Mouse (Mus musculus): ENCODE measurements around the gene Prkaa2.
"Not testable (repeated sequence)": the region's sequence is repeated elsewhere in the genome, so short reads cannot be mapped to it uniquely, and the experiment has no call there.

The Prkaa2 gene

DNA sequence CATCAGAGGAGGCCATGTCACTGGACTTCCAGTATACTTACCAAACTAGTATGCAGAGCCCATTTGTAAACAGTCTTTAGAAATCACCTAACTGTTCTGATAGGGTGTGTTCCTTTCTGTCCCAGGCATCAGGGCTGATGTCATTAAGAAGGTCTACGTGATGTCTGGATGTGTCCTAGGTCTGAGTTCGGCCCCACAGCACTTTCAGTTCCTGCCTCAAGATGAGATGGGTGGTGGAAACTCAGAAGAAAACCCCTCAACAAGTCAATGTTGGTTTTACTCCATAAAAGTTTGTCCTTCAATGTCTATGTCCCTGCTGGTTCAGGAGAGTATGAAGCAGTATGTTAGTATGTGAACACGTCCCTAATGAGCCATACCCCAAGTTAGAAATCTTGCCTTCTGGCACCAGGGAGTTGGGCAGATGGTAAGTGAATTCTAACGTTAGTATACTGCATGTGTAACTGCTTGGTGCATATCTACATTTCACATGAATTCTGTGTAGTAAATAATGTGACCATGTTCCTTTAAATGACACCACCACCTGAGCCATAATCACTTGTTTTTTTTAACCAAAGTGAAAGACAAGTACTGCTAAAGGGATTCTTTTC is 93.6 kb downstream of the Prkaa2 start:
- DNase-seq (ENCODE audit: low spot score in 2 of 2): no peak

DNA sequence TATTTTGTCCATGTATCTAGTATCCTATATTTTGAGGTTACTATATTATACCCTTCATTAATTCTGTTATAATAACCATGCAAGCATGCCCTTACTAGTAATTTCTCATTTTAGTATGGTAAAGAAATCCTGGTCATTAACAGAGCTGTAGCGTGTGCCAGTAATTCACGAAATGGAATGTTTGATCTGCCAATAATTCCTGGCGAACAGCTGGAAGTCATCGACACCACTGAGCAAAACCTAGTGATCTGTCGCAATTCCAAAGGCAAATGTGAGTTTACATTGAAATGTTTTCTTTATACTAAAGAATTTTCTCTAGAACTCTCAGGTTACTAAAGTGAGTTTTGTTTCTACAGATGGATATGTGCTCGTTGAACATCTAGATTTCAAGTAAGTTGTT is 94.2 kb downstream of the Prkaa2 start:
- DNase-seq (ENCODE audit: low spot score in 2 of 2): no peak

DNA sequence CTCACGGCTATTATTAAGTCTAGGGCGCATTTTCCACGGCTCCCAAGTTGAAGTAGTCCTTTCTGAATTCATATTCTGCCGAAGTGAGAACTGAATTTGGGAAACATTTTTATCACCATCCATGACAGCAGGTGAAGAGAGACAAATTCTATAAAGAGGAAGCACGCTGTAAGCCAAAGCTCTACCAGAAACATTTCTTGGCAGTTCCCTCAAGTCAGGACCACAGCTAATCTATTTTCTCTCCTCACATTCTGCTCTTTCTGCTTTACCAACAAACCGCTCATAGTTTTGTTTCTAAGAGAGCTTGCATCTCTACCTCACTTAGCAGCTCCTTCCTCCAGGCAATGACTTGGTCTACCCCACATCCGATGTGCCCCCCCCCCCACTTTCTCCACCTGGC is 96.0 kb downstream of the Prkaa2 start:
- DNase-seq (ENCODE audit: low spot score in 2 of 2): no peak

DNA sequence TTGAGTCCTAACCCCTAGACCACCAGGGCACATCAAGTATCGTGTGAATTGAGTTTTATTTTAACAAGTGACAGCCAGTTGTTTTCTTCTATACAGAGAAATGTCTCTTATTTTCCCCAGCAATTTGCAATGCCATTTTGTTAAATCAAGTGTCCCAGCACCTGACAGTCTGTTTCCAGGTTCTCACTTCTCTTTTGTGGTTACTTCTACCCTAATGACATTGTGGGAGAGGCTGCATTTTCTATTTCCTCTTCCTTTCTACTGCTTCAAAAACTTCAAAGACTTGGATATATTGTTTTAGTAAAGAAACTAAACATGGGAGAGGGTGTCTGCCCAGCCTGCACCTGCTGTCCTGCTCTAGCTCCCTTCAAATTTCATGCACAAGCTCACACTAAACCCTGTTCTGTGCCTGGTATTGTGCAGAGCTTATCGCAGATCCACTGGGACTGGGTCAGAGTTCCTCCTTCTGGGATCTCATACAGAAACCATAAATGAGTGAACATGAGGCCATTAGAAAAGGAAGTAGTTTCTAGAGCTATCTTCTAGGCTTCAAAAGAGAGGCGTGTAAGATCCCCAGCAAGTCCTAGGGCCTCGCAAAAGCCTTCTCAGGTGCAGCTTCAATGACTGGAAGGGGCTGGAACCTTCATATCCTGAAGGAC is 102.2 kb downstream of the Prkaa2 start:
- DNase-seq (ENCODE audit: low spot score in 2 of 2): no peak

DNA sequence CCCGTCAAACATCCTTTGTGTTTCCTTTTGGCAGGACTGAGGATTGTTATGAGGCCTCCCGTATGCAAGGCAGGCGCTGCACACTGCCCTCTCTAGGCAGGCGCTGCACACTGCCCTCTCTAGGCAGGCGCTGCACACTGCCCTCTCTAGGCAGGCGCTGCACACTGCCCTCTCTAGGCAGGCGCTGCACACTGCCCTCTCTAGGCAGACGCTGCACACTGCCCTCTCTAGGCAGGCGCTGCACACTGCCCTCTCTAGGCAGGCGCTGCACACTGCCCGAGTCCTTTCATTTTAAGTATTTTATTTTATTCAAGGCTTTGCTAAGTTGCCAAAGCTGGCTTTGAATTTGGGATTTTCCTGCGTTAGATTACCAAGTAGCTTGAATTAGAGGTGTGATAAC is 105.0 kb downstream of the Prkaa2 start:
- not testable (repeated sequence) for DNase-seq (ENCODE audit: low spot score in 2 of 2)

DNA sequence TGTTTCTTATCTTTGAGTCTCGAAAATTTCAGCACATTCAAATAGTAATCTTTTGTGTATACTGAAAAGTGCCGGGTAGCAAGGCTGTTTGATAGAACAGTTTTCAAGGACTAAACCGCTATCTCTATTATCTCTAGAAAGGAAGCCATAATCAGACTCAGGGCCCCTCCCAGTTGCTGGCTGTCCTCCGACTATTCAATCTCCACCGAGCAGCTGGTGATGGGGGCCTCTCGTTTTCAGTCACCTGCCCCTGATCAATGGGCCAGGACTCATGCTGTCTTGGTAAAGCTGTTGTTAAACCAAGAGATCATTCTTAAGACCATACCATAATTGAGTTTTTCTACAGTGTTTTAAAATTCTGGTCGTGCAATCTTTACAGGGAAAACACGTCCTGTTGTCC is 105.6 kb downstream of the Prkaa2 start:
- DNase-seq (ENCODE audit: low spot score in 2 of 2): no peak

DNA sequence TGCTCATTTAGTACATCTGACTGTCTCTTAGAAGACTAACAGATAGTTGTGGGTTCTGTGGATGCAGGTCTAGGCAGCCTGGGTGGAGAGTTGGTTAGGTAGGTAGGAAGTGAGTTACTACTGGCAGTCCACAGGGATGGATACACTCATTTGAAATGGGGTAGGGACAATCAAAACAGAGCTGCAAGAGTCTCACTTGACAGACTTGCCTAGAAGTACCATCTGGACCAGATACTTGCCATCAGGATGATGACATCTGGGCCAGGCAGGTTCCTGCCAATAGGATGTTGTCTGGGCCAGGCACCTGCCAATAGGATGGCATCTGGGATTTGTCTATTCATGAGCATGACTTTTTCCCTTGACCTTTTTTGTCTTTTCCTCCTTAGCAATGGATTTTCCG is 108.0 kb downstream of the Prkaa2 start:
- no peak for DNase-seq (ENCODE audit: low spot score in 2 of 2)

DNA sequence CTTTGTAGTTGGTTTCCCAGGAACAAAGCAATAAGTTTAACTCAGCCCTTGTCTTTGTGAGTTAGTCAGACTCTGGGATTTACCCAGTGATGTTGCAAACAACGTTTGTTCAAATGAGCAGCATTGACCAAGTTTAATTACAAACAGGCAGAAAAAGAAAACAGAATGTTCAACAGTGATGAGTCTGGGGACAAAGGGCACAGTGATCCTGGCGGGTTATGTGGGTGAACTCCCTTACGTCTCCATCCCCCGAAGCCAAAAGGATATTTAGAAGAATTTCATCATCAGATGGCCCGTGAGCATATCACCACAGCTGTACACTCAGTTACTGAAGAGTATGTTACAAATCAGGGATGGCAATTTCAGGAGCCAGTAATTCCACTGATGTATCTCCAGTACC is 110.0 kb downstream of the Prkaa2 start:
- no peak for DNase-seq (ENCODE audit: low spot score in 2 of 2)

DNA sequence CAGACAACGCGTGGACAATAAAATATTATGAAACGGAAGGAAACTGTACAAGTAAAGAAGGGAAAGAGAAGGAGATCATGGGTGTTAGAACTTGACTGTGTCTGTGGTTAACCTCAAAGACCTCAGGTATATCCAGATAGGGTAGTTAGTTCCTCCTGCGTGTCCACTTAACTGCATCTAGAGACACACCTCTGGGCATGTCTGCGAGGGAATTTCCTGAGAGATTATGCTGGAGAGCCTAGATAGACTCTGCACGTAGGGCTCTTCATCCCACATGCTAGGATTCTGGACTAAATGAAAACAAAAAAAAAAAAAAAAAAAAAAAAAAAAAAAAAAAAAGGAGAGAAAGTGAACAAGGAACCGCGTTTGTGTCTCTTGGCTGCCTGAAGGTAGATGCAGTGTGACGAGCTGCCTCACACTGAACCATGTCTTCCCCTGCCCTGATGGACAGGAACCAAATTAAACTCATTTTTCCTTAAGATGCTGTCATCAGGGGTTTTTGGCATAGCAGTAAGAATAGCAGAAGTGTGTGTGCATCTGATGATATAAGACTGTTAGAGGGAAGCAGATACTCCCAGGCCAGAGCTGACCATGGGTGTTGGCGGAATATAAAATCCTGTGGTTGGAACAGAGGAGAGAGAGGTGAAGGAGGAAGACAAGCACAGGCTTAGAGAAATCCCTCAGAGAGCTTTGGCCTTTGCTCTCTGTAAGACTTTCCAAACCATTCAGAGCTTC is 116.4 kb downstream of the Prkaa2 start:
- DNase-seq (ENCODE audit: low spot score in 2 of 2): no peak

DNA sequence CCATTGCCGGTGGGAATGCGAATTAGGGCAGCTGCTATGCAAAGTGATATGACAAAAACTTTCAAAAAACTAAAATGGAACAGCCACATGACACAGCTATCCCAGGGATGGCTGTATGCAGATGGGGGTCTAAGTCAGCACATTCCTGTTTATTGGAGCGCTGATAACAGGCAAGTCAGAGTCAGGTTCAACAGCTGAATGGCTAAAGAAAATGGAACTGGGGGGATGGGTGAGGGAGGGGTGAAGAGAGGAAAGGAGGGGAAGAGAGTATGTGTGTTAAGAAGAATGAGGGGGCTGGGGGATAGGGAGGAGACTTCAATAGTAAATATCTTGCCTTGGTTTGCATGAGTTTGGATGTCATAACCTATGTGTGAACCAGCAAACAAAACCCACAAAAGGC is 117.4 kb downstream of the Prkaa2 start:
- DNase-seq (ENCODE audit: low spot score in 2 of 2): no peak

DNA sequence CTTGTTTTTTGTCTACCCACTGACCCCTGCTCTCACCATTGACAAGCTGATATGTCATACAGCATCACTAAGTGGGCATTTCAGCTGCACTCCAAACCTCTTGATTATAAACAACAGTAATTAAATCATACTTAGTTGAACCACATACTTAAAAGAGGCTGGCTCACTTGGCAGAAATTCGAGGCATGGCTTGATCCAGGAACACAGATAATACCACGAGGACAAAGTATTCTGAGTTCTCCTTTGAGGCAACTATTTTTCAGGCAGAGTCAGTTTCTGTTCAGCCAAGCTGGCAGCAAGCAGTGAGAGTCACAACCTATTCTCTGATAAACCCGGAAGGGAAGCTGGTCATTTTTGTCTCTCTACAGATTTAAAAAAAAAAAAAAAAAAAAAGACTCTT is 119.0 kb downstream of the Prkaa2 start:
- no peak for DNase-seq (ENCODE audit: low spot score in 2 of 2)

DNA sequence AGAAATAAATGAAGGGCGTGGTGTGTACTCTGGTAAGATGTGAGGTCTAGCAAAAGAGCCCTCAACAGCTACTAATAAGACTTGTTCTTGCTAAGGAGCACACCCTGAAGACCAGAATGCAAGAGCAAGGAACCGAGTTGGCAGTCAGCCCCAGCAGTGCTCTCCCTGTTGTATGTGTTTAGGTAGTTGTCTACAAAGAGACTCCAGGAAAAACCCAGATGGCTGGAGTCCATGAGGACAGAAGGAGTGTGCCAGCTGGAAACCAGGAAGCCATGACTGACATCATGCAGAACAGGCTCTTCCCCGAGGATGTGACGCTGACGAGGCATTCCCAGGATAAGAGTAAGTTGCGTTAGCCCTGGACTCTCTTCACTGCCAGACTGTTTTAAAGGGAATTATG is 119.7 kb downstream of the Prkaa2 start:
- DNase-seq (ENCODE audit: low spot score in 2 of 2): no peak

DNA sequence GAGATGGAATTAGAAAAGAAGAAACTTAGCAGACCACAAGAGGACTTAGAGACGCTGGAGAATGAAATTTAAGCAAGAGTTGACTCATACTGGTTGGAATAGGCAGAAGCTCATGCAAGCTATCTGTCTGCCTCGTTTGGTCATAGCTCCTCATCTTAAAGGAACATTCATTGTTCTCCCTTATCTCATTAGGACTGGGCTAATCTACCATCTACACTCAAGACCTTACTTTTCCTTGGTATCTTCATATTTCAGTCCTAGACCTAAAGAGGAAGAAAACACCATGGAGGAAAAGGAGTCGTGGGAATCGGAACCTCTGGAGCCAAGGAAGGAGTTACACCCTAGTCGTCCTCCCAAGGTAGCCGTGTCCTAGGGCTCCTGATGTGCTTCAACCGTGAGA is 121.0 kb downstream of the Prkaa2 start:
- no peak for DNase-seq (ENCODE audit: low spot score in 2 of 2)

DNA sequence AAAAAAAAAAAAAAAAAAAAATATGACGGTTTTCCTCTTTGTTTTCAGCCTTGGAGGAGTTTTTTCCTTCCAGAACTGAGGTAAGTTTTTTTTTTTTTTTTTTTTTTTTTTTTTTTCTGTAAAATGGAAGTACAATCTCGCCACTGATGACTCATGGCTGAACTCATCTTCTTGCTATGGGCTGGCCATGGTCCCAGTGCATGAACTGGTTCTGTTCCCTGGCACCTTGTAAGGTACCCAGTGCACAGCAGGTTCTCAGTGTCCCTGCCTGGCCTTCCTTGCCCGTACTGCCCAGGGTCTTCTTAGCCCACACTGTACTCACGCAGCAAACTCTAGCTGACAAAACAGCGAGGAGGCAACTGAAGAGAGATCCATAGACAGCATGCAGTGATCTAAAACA is 121.6 kb downstream of the Prkaa2 start:
- DNase-seq (ENCODE audit: low spot score in 2 of 2): no peak

DNA sequence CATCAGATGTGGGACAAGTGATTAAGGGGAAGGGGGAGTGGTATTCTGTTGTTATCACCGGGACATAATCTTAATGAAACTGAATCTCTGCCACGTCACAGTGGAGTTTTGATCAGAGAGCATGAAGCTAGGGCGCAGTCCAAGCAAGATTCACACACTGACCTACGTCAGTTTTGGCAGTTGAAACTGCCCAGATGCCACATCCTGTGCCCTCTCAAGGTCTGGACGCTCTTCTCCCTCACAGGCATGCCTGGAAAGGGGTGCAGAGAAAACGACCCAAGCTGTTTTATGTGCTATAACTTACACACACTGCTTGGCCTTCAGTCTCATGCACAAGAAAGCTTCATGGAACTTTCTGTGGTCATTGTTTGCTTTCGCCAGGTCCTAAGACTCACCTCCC is 122.1 kb downstream of the Prkaa2 start:
- no peak for DNase-seq (ENCODE audit: low spot score in 2 of 2)

DNA sequence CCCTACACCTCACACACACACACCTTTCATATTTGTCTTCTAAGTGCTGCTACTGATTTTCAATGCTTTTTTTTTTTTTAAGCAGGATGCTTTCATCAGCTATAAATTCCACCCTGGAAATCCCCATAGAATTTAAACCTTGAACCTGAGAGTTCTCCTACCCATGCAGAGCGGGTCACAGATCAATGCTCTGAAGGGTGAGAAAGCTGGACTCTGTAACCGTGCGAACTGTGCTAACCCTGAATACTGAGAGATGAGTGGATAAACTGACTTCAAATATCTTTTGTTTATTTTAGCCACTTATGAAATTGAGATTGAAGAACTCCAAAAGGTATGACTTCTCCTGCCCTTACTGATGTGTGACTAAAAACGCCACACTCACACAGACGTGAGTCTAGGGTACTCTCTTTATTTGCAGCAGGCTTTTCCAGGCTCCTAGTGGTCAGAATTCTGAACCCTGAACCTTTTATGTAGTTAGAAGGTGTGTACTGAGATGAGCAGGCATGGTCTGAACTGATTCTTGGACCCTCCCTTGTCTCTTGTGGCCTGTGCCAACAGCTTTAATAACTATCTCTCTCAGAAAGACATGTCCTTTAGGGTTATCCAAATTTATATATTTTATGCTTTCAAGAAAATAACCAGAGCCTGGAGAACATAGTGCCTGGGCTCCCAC is 123.6 kb downstream of the Prkaa2 start:
- no peak for DNase-seq (ENCODE audit: low spot score in 2 of 2)
